Mouse (Mus musculus) fat pad, adult 2 months (tissue): ENCODE data around the gene C1qtnf1.
"Not testable (repeated sequence)": the region's sequence is repeated elsewhere in the genome, so short reads cannot be mapped to it uniquely, and the experiment has no call there.

Experiments used
- DNase-seq: peaks from one replicate; pipeline ENCODE4 v3.0.0-alpha.2; 2011; ENCODE audit warnings: low read depth, low spot score; ENCODE audit errors: extremely low read depth

C1qtnf1 gene

DNA sequence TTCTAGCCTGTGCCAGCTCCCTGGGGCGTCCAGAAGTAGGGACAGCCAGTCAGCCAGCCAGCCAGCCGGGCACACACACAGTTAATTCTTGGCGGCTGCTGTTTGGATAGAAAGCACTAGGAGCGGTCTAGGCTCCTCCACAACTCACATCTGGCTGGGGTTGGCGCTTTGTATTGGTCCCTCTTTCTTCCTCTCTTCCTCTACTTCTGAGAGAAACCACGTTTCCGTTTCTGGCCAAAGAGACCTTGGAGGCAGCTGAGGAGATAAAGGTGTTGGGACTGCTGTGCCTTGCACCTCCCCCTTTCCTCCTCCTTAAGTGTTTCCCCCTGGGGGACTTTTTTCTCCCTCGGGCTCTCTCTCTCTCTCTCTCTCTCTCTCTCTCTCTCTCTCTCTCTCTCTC, at the start of gene C1qtnf1:
C1qtnf1 (plus strand) TSS at position 218 of the 400 bp plus-strand sequence.
- no peak for DNase-seq

- no peak for DNase-seq
Measured at GRCm38 (mm10) chr11:118378656-118379055, 49.3 kb upstream of the C1qtnf1 start.

GRCm38 (mm10) chr11:118379251-118380009, 48.6 kb upstream of the C1qtnf1 start:
- DNase-seq = no peak

GRCm38 (mm10) chr11:118387816-118388215, 40.2 kb upstream of the C1qtnf1 start:
- DNase-seq = not testable (repeated sequence)

GRCm38 (mm10) chr11:118393991-118394390, 34.0 kb upstream of the C1qtnf1 start:
- no peak for DNase-seq

- DNase-seq = no peak
Measured at GRCm38 (mm10) chr11:118394538-118394937, 33.5 kb upstream of the C1qtnf1 start.

DNA sequence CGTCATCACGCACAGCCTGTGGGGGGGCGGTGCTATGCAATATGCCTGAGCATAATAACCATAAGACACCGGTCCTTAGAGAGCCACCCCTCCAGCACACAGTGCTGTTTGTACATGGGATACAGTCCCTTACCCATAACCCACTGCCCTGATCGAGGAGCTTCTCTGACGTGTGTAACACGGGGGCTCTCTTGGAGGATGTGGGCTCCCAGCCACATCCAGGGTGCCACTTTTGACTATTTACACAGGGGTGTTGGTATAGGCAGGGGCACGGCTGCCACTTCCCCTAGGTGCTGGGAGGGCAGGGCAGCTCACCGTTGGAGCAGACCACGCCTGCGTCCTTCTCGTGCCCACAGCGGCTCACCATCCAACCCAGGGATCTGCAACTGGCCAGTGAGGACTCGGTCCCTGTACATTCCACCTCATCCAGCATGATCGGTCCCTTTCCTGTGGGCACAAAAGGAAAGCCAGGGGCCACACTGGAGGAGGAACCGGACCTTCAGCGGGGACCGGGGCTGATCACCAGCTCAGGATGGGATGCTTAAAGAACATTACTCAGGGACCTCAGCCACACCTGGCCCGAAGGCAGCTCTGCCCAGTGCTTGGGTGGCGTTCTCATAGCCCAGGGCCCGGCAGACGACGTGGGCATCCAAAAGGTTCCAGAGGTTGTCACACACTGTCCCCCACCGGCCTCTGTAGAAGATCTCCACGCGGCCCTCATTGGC, 30.0 kb upstream of the C1qtnf1 start:
- no peak for DNase-seq

- DNase-seq = no peak
Measured at GRCm38 (mm10) chr11:118399891-118400565, 28.0 kb upstream of the C1qtnf1 start.

- no peak for DNase-seq
Measured at GRCm38 (mm10) chr11:118400566-118400936, 27.5 kb upstream of the C1qtnf1 start.

DNA sequence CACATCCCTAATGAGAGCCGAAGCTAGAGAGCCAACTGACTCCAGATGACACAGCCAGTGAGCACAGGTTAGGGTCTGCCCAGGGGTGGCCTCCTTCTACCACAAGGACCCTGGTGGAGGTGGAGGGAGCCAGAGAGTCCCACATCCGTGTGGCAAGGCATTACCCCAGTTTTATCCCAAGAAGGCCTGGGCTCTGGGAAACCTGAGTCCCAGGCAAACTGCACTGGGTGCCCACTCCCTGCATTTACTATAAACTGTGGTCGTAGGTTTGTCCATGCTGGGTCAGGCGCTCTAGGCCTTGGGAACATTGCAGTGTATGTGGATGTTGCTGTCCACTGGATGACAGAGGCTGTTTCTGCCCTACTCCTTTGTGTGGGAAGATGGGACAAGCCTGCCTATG, 26.8 kb upstream of the C1qtnf1 start:
- DNase-seq = no peak

- no peak for DNase-seq
Measured at GRCm38 (mm10) chr11:118401760-118402280, 26.2 kb upstream of the C1qtnf1 start, which contains the start of gene Lgals3bp. Gene Lgals3bp, minus strand, starts transcription at chr11:118402092.

GRCm38 (mm10) chr11:118403183-118403582, 24.8 kb upstream of the C1qtnf1 start:
- DNase-seq = no peak

DNA sequence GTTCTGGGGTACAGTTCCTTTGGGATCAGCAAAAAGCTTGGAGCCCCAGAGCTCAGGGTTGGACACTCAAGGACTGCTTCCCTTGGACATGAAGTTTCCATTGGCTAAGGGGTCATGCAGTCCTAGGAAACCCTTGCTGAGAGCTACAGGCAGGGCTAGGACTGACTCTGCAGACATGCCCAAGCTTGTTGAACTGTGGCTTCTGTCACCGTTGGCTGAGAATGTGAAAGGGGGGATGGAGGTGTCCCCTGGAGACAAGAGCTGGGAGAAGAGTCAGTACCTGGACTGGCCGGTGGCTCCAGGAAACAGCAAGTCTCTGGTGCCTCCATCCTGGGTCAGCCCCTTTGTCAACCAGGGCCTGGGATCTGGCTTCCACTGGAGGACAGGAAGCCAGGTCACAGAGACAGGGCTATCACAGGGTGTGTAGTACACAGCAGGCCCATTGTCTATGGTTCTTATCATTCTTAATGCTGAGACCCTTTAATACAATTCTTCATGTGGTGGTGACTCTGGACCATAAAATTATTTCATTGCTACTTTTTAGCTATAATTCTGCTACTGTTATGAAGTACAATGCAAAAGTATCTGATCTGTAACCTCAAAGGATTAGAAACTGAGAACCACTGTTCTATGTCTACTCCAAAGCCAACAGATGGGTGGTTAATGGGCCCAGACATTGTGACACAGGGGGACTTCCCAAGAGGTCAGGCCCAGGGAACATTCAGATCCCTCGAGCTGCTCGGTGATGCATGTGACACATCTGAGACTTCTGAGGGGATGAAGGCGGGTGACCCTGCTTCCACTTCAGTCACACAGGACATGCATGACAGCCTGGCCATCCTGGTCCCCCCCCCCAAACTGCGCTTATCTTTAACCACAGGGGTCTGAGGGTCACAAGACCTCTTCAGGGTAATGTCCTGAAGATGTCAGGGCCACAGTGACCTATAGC, 23.8 kb upstream of the C1qtnf1 start:
- no peak for DNase-seq

DNA sequence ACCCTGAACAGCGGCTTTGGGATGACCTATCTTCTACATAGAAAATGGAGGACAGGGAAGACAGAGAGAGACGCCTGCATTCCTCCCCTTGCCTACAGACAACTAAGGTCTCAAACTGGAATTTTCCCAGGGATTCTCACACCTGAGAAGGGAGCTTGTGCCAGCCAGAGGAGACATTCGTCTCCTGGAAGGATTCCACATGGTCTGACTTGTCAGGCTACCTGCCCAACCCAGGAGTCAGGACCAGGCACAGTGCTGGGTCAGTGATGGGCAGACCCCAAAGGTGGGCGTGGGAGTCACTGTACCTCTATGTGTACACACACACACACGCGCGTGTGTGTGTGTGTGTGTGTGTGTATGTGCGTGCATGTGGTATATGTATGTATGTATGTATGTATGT, 22.7 kb upstream of the C1qtnf1 start:
- DNase-seq = no peak

GRCm38 (mm10) chr11:118406521-118406920, 21.5 kb upstream of the C1qtnf1 start:
- no peak for DNase-seq

DNA sequence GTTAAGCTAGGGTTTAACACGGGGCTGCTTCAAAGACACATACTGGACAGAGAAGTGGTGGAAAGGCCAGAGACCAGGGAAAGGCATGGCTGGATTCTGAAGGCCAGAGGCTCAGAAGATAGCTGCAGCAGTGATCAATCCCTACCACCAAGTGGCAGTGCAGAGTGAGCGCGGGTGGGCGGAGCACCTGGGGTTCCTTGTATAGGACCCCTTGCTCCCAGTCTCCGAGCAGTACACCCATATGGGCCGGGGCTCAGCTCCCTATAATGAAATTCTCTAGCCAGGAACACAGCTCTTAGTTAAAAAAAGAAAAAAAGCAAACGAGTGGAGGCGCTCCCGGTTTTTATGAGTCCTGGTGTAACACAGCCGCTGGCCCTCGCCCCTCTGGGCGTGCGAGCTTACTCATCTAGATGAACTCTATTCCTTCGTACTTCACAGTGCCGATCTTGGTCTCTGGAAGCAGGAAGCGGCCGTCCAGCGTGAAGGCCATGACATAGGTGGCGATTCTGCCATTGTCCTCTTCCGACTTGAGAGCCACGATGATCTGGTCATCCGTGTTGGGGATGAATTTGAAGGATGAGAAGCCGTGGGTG, 20.6 kb upstream of the C1qtnf1 start:
- no peak for DNase-seq

- no peak for DNase-seq
Measured at GRCm38 (mm10) chr11:118408051-118408740, 19.8 kb upstream of the C1qtnf1 start.

GRCm38 (mm10) chr11:118409106-118410072, 18.6 kb upstream of the C1qtnf1 start:
- DNase-seq = no peak
